ENCODE assay signal across 25 mouse cellular contexts in genomic region chr3:144759719-144760118, GRCm38 (mm10). TPM values are rescaled to one million over a fixed set of nuclear protein-coding genes. Genes with fewer than 3 reads are reported as not detected.
DNase-seq lines count a peak whose midpoint lies in the region; ATAC-seq and TF ChIP-seq lines count a peak whose summit lies in the region.
"Had no signal": no experiment of that assay in that cellular context is flagged by ENCODE, and none has a peak within 500 bp of the region (broad histone marks: within the 10 kb centered on the region; RNA-seq: fewer than 3 reads in every experiment).

No protein-coding gene starts in this region.

- H3K9me3 ChIP-seq in heart, embryonic 14.5 days (ENCODE audit: control insufficient read depth, low read length): no peaks in the 10 kb centered on the region
- no peaks in the 10 kb centered on the region for H3K9me3 ChIP-seq in liver, postnatal 0 days (ENCODE audit: low read length)
- no peaks in the 10 kb centered on the region for H3K9me3 ChIP-seq in liver, embryonic 12.5 days (replicated peaks)
- H3K9me3 ChIP-seq: embryonic facial prominence, embryonic 13.5 days; hindbrain, embryonic 15.5 days; limb, embryonic 10.5 days; neural tube, embryonic 13.5 days had no signal

- TF ChIP-seq POLR2A in embryonic fibroblast, embryonic 13.5 days (IDR thresholded peaks at IDR 0.05; ENCODE audit: low read depth, low read length): no peak

- ATAC-seq in heart, embryonic 14.5 days (ENCODE audit: insufficient number of reproducible peaks, insufficient read depth, low FRiP score, low read depth): no peak
- no peak for ATAC-seq in liver, postnatal 0 days
- no peak for ATAC-seq in liver, embryonic 12.5 days
- ATAC-seq: activated CD4-positive, CD25-positive, alpha-beta regulatory T cell, adult 4 months; forebrain, embryonic 16.5 days had no signal

- H3K4me3 ChIP-seq in heart, embryonic 14.5 days (ENCODE audit: control insufficient read depth in 1 of 2, insufficient read depth in 1 of 2, low read depth in 1 of 2, low read length in 2 of 2): peak overlapping the region in 1 of 2 experiments; percentile 37; a peak in 3 of 4 replicates
- H3K4me3 ChIP-seq in liver, postnatal 0 days (ENCODE audit: low read depth, low read length): peak overlapping the region; percentile 42
- no peak overlapping the region for H3K4me3 ChIP-seq in liver, embryonic 12.5 days
- peak overlapping the region; percentile 18; the same call in 1 of the 2 replicates for H3K4me3 ChIP-seq in embryonic fibroblast, embryonic 13.5 days (ENCODE audit: insufficient read depth, low read length)
- H3K4me3 ChIP-seq: embryonic facial prominence, embryonic 13.5 days; hindbrain, embryonic 15.5 days; limb, embryonic 10.5 days; neural tube, embryonic 13.5 days had no signal

- WGBS in heart, embryonic 14.5 days: 52% methylated on average over 3 of the region's 3 CpGs
- WGBS in liver, postnatal 0 days (ENCODE audit: insufficient replicate concordance): 60% methylated on average over 3 of the region's 3 CpGs
- 63% methylated on average over 3 of the region's 3 CpGs for WGBS in liver, embryonic 12.5 days (ENCODE audit: insufficient replicate concordance)

- peak overlapping the region in 1 of 2 experiments; percentile 74; a peak in 3 of 4 replicates for H3K27ac ChIP-seq in heart, embryonic 14.5 days (replicated peaks in 1 of 2; ENCODE audit: control insufficient read depth in 1 of 2, insufficient read depth in 1 of 2, low read depth in 2 of 2, low read length in 2 of 2)
- 0 out of 2 replicates have a peak overlapping the region, but pooled peaks have one; percentile 82 for H3K27ac ChIP-seq in liver, postnatal 0 days (ENCODE audit: low read depth)
- H3K27ac ChIP-seq in liver, embryonic 12.5 days: no peak overlapping the region
- 0 out of 2 replicates have a peak overlapping the region, but pooled peaks have one; percentile 26 for H3K27ac ChIP-seq in embryonic fibroblast, embryonic 13.5 days (ENCODE audit: insufficient read depth, low read length)
- H3K27ac ChIP-seq: embryonic facial prominence, embryonic 13.5 days; hindbrain, embryonic 15.5 days; limb, embryonic 10.5 days; neural tube, embryonic 13.5 days had no signal

- intact Hi-C loops in heart, postnatal 10 days (cut with DNase I): loop anchor here (2.0 kb wide), 1 partner anchor 59 kb away; the partner anchor contains the start of gene Clca3a2

- TF ChIP-seq CTCF in liver, postnatal 0 days (IDR thresholded peaks at IDR 0.05; ENCODE audit: low read depth): no peak
- no peak for TF ChIP-seq CTCF in embryonic fibroblast, embryonic 13.5 days (IDR thresholded peaks at IDR 0.05; ENCODE audit: borderline replicate concordance, insufficient read depth, low read length)

- peaks cover 12% of the 10 kb centered on the region; the same call in 1 of the 2 replicates for H3K36me3 ChIP-seq in heart, embryonic 14.5 days (ENCODE audit: control insufficient read depth, insufficient read depth, low read length)
- H3K36me3 ChIP-seq in liver, postnatal 0 days (replicated peaks; ENCODE audit: insufficient read depth, low read length): no peaks in the 10 kb centered on the region
- H3K36me3 ChIP-seq in liver, embryonic 12.5 days: no peaks in the 10 kb centered on the region
- H3K36me3 ChIP-seq: embryonic facial prominence, embryonic 13.5 days; hindbrain, embryonic 15.5 days; limb, embryonic 10.5 days; neural tube, embryonic 13.5 days had no signal

- no peak for TF ChIP-seq EP300 in liver, postnatal 0 days (IDR thresholded peaks at IDR 0.05; ENCODE audit: low read depth)

- H3K4me1 ChIP-seq in heart, embryonic 14.5 days (ENCODE audit: control insufficient read depth in 2 of 2, insufficient read depth in 2 of 2, low read length in 2 of 2): peaks cover 9 to 10% of the 10 kb centered on the region in 2 experiments
- no peaks in the 10 kb centered on the region for H3K4me1 ChIP-seq in liver, postnatal 0 days (ENCODE audit: insufficient read depth)
- peaks cover 8% of the 10 kb centered on the region; the same call in 1 of the 2 replicates for H3K4me1 ChIP-seq in liver, embryonic 12.5 days
- peaks cover 3% of the 10 kb centered on the region; the same call in 1 of the 2 replicates for H3K4me1 ChIP-seq in embryonic fibroblast, embryonic 13.5 days (ENCODE audit: control insufficient read depth, insufficient read depth, low read length)
- H3K4me1 ChIP-seq: embryonic facial prominence, embryonic 13.5 days; hindbrain, embryonic 15.5 days; neural tube, embryonic 13.5 days had no signal

- H3K9ac ChIP-seq in heart, embryonic 14.5 days (ENCODE audit: low read length): peak overlapping the region; percentile 48
- H3K9ac ChIP-seq in liver, postnatal 0 days (replicated peaks): peak overlapping the region; percentile 48
- H3K9ac ChIP-seq in liver, embryonic 12.5 days: no peak overlapping the region
- H3K9ac ChIP-seq: embryonic facial prominence, embryonic 13.5 days; hindbrain, embryonic 15.5 days; neural tube, embryonic 13.5 days had no signal

- H3K4me2 ChIP-seq in heart, embryonic 14.5 days (ENCODE audit: low read length): peak overlapping the region; percentile 50
- H3K4me2 ChIP-seq in liver, postnatal 0 days (ENCODE audit: low read depth, low read length): peak overlapping the region; percentile 68
- no peak overlapping the region for H3K4me2 ChIP-seq in liver, embryonic 12.5 days
- H3K4me2 ChIP-seq: embryonic facial prominence, embryonic 13.5 days; hindbrain, embryonic 15.5 days; neural tube, embryonic 13.5 days had no signal

- H3K27me3 ChIP-seq in heart, embryonic 14.5 days (ENCODE audit: control insufficient read depth, insufficient read depth, low read length): no peaks in the 10 kb centered on the region
- H3K27me3 ChIP-seq in liver, postnatal 0 days (ENCODE audit: insufficient read depth, low read length): no peaks in the 10 kb centered on the region
- H3K27me3 ChIP-seq in liver, embryonic 12.5 days (replicated peaks): no peaks in the 10 kb centered on the region
- H3K27me3 ChIP-seq: embryonic facial prominence, embryonic 13.5 days; hindbrain, embryonic 15.5 days; neural tube, embryonic 13.5 days had no signal

- DNase-seq in heart, postnatal 10 days: no peak
- no peak for DNase-seq in liver, postnatal 0 days
- no peak for DNase-seq in B cell, adult 2 months
- no peak for DNase-seq in cerebellum, postnatal 4 days (ENCODE audit: low spot score in 2 of 2)
- DNase-seq: adrenal gland, postnatal 10 days; cerebellum, adult 11 months; cerebellum, postnatal 10 days; gastrocnemius, postnatal 36 days; heart, postnatal 36 days; kidney, adult 18-20 months; lung, adult 2 months; lung, postnatal 36 days; right cerebral cortex, adult 18-20 months; thymus, postnatal 36 days had no signal

RNA-seq across cellular contexts. Expression of gene Clca3a1, which starts 1.1 kb away (rescaled TPM):
- polyA plus RNA-seq in heart, embryonic 14.5 days (2014; fragmentation: Nextera tagmentation; extraction: Ambion mirVana): 27.7 and 29.3 TPM in 2 replicates
- total RNA-seq in heart, postnatal 10 days (2021): 1 to 10 TPM; 4.8 to 5.8 TPM
- polyA plus RNA-seq in liver, postnatal 0 days (2015; fragmentation: Nextera tagmentation; extraction: Ambion mirVana): 8.3 and 8.5 TPM in 2 replicates
- polyA plus RNA-seq in liver, embryonic 12.5 days (2016; fragmentation: Nextera tagmentation; extraction: Ambion mirVana): 3.0 and 3.3 TPM in 2 replicates
- 17.2 and 26.1 TPM in 2 replicates for polyA plus RNA-seq in embryonic fibroblast, embryonic 13.5 days (2011; ENCODE audit: insufficient read length, low read depth, missing spikeins)
- total RNA-seq: monocyte, adult 5-6 weeks had no signal

RNA-seq across cellular contexts. Expression of gene Sh3glb1, which starts 39.6 kb away (rescaled TPM):
- 154 and 156 TPM in 2 replicates for polyA plus RNA-seq in heart, embryonic 14.5 days (2014; fragmentation: Nextera tagmentation; extraction: Ambion mirVana)
- total RNA-seq in heart, postnatal 10 days (2021): 100 to 1,000 TPM; 288 to 292 TPM
- polyA plus RNA-seq in liver, postnatal 0 days (2015; fragmentation: Nextera tagmentation; extraction: Ambion mirVana): 84.8 and 91.2 TPM in 2 replicates
- polyA plus RNA-seq in liver, embryonic 12.5 days (2016; fragmentation: Nextera tagmentation; extraction: Ambion mirVana): 88.6 and 88.7 TPM in 2 replicates
- polyA plus RNA-seq in embryonic fibroblast, embryonic 13.5 days (2011; ENCODE audit: insufficient read length, low read depth, missing spikeins): 253 and 269 TPM in 2 replicates

RNA-seq across cellular contexts. Expression of gene Clca3a2, which starts 59.6 kb away (rescaled TPM):
- polyA plus RNA-seq in heart, embryonic 14.5 days (2014; fragmentation: Nextera tagmentation; extraction: Ambion mirVana): 3.0 and 6.0 TPM in 2 replicates
- total RNA-seq in heart, postnatal 10 days (2021): 1 to 10 TPM; 1.2 to 1.9 TPM
- 0.06 TPM in 1 of 2 replicates, not detected in the other for polyA plus RNA-seq in liver, postnatal 0 days (2015; fragmentation: Nextera tagmentation; extraction: Ambion mirVana)
- not detected in 2 replicates for polyA plus RNA-seq in liver, embryonic 12.5 days (2016; fragmentation: Nextera tagmentation; extraction: Ambion mirVana)
- polyA plus RNA-seq in embryonic fibroblast, embryonic 13.5 days (2011; ENCODE audit: insufficient read length, low read depth, missing spikeins): 0.42 TPM in 1 of 2 replicates, not detected in the other
- total RNA-seq: gastrocnemius, postnatal 36 days; left cerebral cortex, adult 8-10 months; monocyte, adult 5-6 weeks had no signal
- polyA plus RNA-seq: activated CD4-positive, CD25-positive, alpha-beta regulatory T cell, adult 4 months; forebrain, embryonic 16.5 days; limb, embryonic 10.5 days had no signal
